Mouse (Mus musculus): Measurements from ENCODE around the gene Adamts5. TPM values are rescaled to one million over a fixed set of nuclear protein-coding genes. Genes with fewer than 3 reads are reported as not detected.

Gene Adamts5
- polyA plus RNA-seq, 1 experiment = not detected

- Histone ChIP-seq H3K9me3 (0 out of 2 replicates have a peak, but pooled peaks cover 3% of the 10 kb centered on the region), H3K4me3 (replicated peaks) (no peak overlapping the region), H3K27me3 (replicated peaks) (no peaks in the 10 kb centered on the region), H3K36me3 (replicated peaks; ENCODE audit: low read length) (no peaks in the 10 kb centered on the region), H3K4me1 (no peaks in the 10 kb centered on the region)
- no peak for TF ChIP-seq FLI1 (IDR thresholded peaks at IDR 0.05; ENCODE audit: low read length)
- TF ChIP-seq GATA1 (IDR thresholded peaks at IDR 0.05; ENCODE audit: borderline replicate concordance, low read length) = no peak
Measured at GRCm38 (mm10) chr16:85854505-85854904, 47.1 kb downstream of the Adamts5 start.

GRCm38 (mm10) chr16:85827066-85827465 lies 74.6 kb downstream of the Adamts5 start:
- Histone ChIP-seq H3K36me3 (replicated peaks; ENCODE audit: low read length) (no peaks in the 10 kb centered on the region), H3K9me3 (0 out of 2 replicates have a peak, but pooled peaks cover 2% of the 10 kb centered on the region), H3K4me1 (no peaks in the 10 kb centered on the region), H3K27me3 (replicated peaks) (no peaks in the 10 kb centered on the region), H3K4me3 (replicated peaks) (no peak overlapping the region)
- TF ChIP-seq FLI1 (IDR thresholded peaks at IDR 0.05; ENCODE audit: low read length) = no peak
- no peak for TF ChIP-seq GATA1 (IDR thresholded peaks at IDR 0.05; ENCODE audit: borderline replicate concordance, low read length)

GRCm38 (mm10) chr16:85822330-85822916 lies 79.2 kb downstream of the Adamts5 start:
- no peaks in the 10 kb centered on the region for H3K27me3 ChIP-seq (replicated peaks)
- peaks cover 3% of the 10 kb centered on the region; the same call in 1 of the 2 replicates for H3K4me1 ChIP-seq
- no peak overlapping the region for H3K4me3 ChIP-seq (replicated peaks)
- H3K36me3 ChIP-seq (replicated peaks; ENCODE audit: low read length) = no peaks in the 10 kb centered on the region
- H3K9me3 ChIP-seq = no peaks in the 10 kb centered on the region
- TF ChIP-seq FLI1 (IDR thresholded peaks at IDR 0.05; ENCODE audit: low read length) = no peak
- TF ChIP-seq GATA1 (IDR thresholded peaks at IDR 0.05; ENCODE audit: borderline replicate concordance, low read length) = no peak

GRCm38 (mm10) chr16:85819808-85820458 lies 81.7 kb downstream of the Adamts5 start:
- H3K4me1 ChIP-seq = peaks cover 3% of the 10 kb centered on the region; the same call in 1 of the 2 replicates
- TF ChIP-seq GATA1 (IDR thresholded peaks at IDR 0.05; ENCODE audit: borderline replicate concordance, low read length) (no peak), FLI1 (IDR thresholded peaks at IDR 0.05; ENCODE audit: low read length) (no peak)
- H3K36me3 ChIP-seq (replicated peaks; ENCODE audit: low read length) = no peaks in the 10 kb centered on the region
- no peaks in the 10 kb centered on the region for H3K9me3 ChIP-seq
- H3K27me3 ChIP-seq (replicated peaks) = no peaks in the 10 kb centered on the region
- no peak overlapping the region for H3K4me3 ChIP-seq (replicated peaks)

GRCm38 (mm10) chr16:85814116-85814515 lies 87.5 kb downstream of the Adamts5 start:
- no peak overlapping the region for H3K4me3 ChIP-seq (replicated peaks)
- no peaks in the 10 kb centered on the region for H3K4me1 ChIP-seq
- no peak for TF ChIP-seq FLI1 (IDR thresholded peaks at IDR 0.05; ENCODE audit: low read length)
- no peak for TF ChIP-seq GATA1 (IDR thresholded peaks at IDR 0.05; ENCODE audit: borderline replicate concordance, low read length)

GRCm38 (mm10) chr16:85807626-85808025 lies 94.0 kb downstream of the Adamts5 start:
- Histone ChIP-seq H3K4me1 (peaks cover 14% of the 10 kb centered on the region), H3K27me3 (replicated peaks) (peaks cover 19% of the 10 kb centered on the region), H3K9me3 (no peaks in the 10 kb centered on the region), H3K36me3 (replicated peaks; ENCODE audit: low read length) (no peaks in the 10 kb centered on the region), H3K4me3 (replicated peaks) (no peak overlapping the region)
- TF ChIP-seq GATA1 (IDR thresholded peaks at IDR 0.05; ENCODE audit: borderline replicate concordance, low read length) (no peak), FLI1 (IDR thresholded peaks at IDR 0.05; ENCODE audit: low read length) (no peak)

More at GRCm38 (mm10) chr16:85814116-85814515, 87.5 kb downstream of the Adamts5 start:
- H3K9me3 ChIP-seq = no peaks in the 10 kb centered on the region
- no peaks in the 10 kb centered on the region for H3K36me3 ChIP-seq (replicated peaks; ENCODE audit: low read length)
- no peaks in the 10 kb centered on the region for H3K27me3 ChIP-seq (replicated peaks)

GRCm38 (mm10) chr16:85807072-85807471 lies 94.6 kb downstream of the Adamts5 start:
- peaks cover 24% of the 10 kb centered on the region for H3K27me3 ChIP-seq (replicated peaks)
- TF ChIP-seq GATA1 (IDR thresholded peaks at IDR 0.05; ENCODE audit: borderline replicate concordance, low read length) (no peak), FLI1 (IDR thresholded peaks at IDR 0.05; ENCODE audit: low read length) (no peak)
- no peak overlapping the region for H3K4me3 ChIP-seq (replicated peaks)
- H3K36me3 ChIP-seq (replicated peaks; ENCODE audit: low read length) = no peaks in the 10 kb centered on the region
- peaks cover 20% of the 10 kb centered on the region for H3K4me1 ChIP-seq
- no peaks in the 10 kb centered on the region; the same call in 1 of the 2 replicates for H3K9me3 ChIP-seq

Other genes with a start within 250 kb of the Adamts5 start
- gene Adamts1, start 98.7 kb downstream of the Adamts5 start, polyA plus RNA-seq (2012; ENCODE audit: insufficient read depth, low replicate concordance) = 0.28 TPM in 1 of 2 replicates, not detected in the other